Mouse (Mus musculus): Measurements from ENCODE around the gene Fut11. TPM values are rescaled to one million over a fixed set of nuclear protein-coding genes. Genes with fewer than 3 reads are reported as not detected.
"Not testable (repeated sequence)": the region's sequence is repeated elsewhere in the genome, so short reads cannot be mapped to it uniquely, and the experiment has no call there.

Fut11 gene
- polyA plus RNA-seq, 2 experiments: 3.3 to 4.3 TPM

DNA sequence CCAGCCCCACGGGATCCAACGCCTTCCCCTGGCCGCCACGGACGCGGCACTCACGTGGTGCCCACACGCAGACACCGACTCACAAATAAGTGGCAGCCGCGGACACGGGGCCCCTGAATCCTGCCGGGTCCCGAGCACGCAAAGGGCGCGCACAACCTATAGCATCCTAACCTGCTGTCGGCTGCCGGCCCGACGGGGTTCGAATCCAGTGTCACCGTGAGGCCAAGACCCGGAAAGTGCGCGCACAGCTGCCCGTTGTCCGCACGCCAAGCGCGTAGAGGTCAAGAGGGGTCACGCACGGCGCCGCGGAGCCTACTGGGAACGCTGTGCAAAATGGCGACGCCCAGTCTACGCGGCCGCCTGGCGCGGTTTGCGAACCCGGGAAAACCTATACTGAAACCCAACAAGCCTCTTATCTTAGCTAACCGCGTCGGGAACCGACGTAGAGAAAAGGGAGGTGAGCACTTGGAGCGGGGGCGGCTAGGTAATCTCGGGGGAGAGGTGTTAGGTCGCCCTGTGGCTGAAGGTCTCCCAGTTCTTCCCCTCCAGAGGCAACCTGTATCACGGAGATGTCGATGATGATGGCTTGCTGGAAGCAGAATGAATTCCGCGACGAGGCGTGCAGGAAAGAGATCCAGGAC lies 8.1 kb downstream of the Fut11 start, which contains the start of gene Chchd1:
Gene Chchd1 (plus strand): TSS at position 266 of the 641 bp plus-strand sequence.
- ATAC-seq (ENCODE audit: insufficient read depth): peak; percentile 79
- H3K4me2 ChIP-seq (ENCODE audit: low read depth): peak within 1 kb of the TSS; percentile 81
- no peak for TF ChIP-seq CTCF (IDR thresholded peaks at IDR 0.05; ENCODE audit: low read depth)
- TF ChIP-seq EP300 (IDR thresholded peaks at IDR 0.05; ENCODE audit: low read depth): no peak
- under 1% methylated on average over 61 of the region's 61 CpGs for WGBS (ENCODE audit: insufficient replicate concordance)
- H3K4me1 ChIP-seq (replicated peaks; ENCODE audit: control insufficient read depth in 2 of 2, insufficient read depth in 2 of 2, low read length in 1 of 2): peaks cover 18 to 21% of the 10 kb centered on the region in 2 experiments
- peaks cover 9% of the 10 kb centered on the region for H3K36me3 ChIP-seq (replicated peaks; ENCODE audit: control insufficient read depth, insufficient read depth, low read depth)
- H3K9ac ChIP-seq (replicated peaks): peak within 1 kb of the TSS; percentile 78
- no peaks in the 10 kb centered on the region for H3K27me3 ChIP-seq (ENCODE audit: control insufficient read depth, insufficient read depth, low read length)
- peak within 1 kb of the TSS; percentile 86 for H3K27ac ChIP-seq
- peak; percentile 71 to 73 (median 72) for DNase-seq (ENCODE audit: low read depth in 3 of 3, low spot score in 3 of 3)
- no peaks in the 10 kb centered on the region for H3K9me3 ChIP-seq (ENCODE audit: control insufficient read depth, low read length)
- peak within 1 kb of the TSS; percentile 88 to 90 for H3K4me3 ChIP-seq (ENCODE audit: insufficient read depth in 1 of 2, low read depth in 2 of 2, low read length in 2 of 2)

DNA sequence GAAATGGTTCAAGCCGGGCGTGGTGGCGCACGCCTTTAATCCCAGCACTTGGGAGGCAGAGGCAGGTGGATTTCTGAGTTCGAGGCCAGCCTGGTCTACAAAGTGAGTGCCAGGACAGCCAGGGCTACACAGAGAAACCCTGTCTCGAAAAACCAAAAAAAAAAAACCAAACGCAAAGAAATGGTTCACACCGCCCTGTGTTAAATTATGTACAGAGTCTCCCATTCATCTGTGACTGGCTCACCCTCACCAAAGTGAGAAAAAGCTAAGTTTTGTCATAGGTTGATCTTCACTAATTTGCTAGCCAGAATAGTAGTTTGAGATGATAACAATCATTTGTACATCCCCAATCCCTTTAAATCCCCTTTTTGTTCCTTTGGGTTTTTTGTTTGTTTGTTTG lies 8.7 kb downstream of the Fut11 start:
- Histone ChIP-seq H3K27ac (peak overlapping the region; percentile 86), H3K4me2 (ENCODE audit: low read depth) (peak overlapping the region; percentile 81), H3K4me1 (replicated peaks; ENCODE audit: control insufficient read depth in 2 of 2, insufficient read depth in 2 of 2, low read length in 1 of 2) (peaks cover 20% of the 10 kb centered on the region in 2 experiments), H3K9ac (replicated peaks) (peak overlapping the region; percentile 78), H3K4me3 (ENCODE audit: insufficient read depth in 1 of 2, low read depth in 2 of 2, low read length in 2 of 2) (peak overlapping the region; percentile 88 to 90)
- 6% methylated on average over 8 of the region's 8 CpGs for WGBS (ENCODE audit: insufficient replicate concordance)
- H3K27me3 ChIP-seq (ENCODE audit: control insufficient read depth, insufficient read depth, low read length); H3K9me3 ChIP-seq (ENCODE audit: control insufficient read depth, low read length); ATAC-seq (ENCODE audit: insufficient read depth); H3K36me3 ChIP-seq (replicated peaks; ENCODE audit: control insufficient read depth, insufficient read depth, low read depth); DNase-seq (ENCODE audit: low read depth in 3 of 3, low spot score in 3 of 3): not testable (repeated sequence)

DNA sequence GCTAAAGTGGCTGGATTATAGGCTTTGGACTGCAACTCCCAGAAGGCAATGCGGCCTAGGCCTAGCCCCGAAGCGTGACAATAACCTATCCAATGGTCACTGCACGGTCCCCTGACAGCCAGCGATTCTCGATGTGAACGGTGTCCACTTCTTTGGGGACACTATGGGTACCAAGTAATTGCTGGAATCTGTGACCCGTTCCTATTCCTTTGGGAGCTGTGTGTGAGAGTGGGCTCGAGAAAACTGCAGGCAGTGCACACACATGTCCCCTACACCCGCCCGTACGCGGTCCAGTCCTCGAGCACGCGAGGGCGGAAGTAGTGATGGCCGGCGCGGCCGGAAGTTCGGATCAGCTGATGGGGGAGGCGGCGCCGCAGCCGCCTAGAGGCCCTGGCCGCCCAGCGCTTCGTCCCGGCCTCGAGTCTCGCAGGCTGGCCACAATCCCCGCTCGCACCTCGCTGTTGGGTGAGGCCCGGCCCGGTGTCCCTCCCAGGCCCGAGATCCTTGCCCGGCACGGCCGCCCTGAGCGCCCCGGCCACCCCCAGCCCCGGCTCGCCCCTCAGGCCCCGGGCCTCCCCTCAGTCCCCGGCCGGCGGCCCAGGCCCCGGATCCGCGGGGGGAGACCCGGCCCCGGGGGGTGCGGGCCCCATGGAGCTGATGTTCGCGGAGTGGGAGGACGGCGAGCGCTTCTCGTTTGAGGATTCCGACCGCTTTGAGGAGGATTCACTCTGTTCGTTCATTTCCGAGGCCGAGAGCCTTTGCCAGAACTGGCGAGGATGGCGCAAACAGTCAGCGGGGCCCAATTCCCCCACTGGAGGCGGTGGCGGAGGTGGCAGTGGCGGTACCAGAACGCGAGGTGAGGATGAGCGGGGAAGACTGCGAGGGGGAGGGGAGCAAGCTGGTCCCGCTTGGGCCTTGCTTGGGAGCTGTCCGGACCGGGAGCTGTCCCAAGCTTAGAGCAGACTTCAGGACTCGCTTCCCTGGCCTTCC lies 12.7 kb downstream of the Fut11 start, which contains the start of gene Zswim8:
Gene Zswim8 (plus strand): TSS at position 352 of the 990 bp plus-strand sequence.
- DNase-seq (ENCODE audit: low read depth in 3 of 3, low spot score in 3 of 3): peak; percentile 62 to 73 (median 68)
- peak within 1 kb of the TSS; percentile 99 for H3K4me2 ChIP-seq (ENCODE audit: low read depth)
- H3K9me3 ChIP-seq (ENCODE audit: control insufficient read depth, low read length): no peaks in the 10 kb centered on the region
- H3K27ac ChIP-seq: peak within 1 kb of the TSS; percentile 70
- peak within 1 kb of the TSS; percentile 96 for H3K9ac ChIP-seq (replicated peaks)
- H3K4me3 ChIP-seq (ENCODE audit: insufficient read depth in 1 of 2, low read depth in 2 of 2, low read length in 2 of 2): peak within 1 kb of the TSS; percentile 75 to 98
- H3K27me3 ChIP-seq (ENCODE audit: control insufficient read depth, insufficient read depth, low read length): no peaks in the 10 kb centered on the region
- H3K36me3 ChIP-seq (replicated peaks; ENCODE audit: control insufficient read depth, insufficient read depth, low read depth): no peaks in the 10 kb centered on the region; the same call in 1 of the 2 replicates
- peak; percentile 86 for ATAC-seq (ENCODE audit: insufficient read depth)
- H3K4me1 ChIP-seq (replicated peaks; ENCODE audit: control insufficient read depth in 2 of 2, insufficient read depth in 2 of 2, low read length in 1 of 2): peaks cover 12 to 14% of the 10 kb centered on the region in 2 experiments
- WGBS (ENCODE audit: insufficient replicate concordance): under 1% methylated on average over 77 of the region's 80 CpGs
- TF ChIP-seq CTCF (IDR thresholded peaks at IDR 0.05; ENCODE audit: low read depth) (peak; percentile 41), EP300 (IDR thresholded peaks at IDR 0.05; ENCODE audit: low read depth) (no peak)

DNA sequence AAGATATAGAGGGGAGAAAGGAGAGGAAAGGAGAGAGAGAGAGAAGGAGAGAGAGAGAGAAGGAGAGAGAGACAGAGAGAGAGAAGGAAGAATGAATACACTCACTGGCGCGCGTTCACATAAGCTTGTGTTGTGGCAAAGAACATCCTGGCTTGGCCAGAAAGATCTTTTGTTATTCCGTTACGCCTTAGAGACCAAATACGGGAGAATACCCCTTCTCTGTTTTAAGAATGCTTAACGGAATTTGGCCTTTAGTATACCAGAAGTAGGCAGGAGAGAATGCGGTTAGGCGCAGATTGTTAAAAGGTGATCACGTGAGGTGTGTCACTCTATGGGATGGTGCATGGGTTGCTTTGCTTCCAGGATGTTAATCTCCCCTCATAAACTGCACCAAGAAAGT lies 13.5 kb downstream of the Fut11 start:
- Histone ChIP-seq H3K27me3 (ENCODE audit: control insufficient read depth, insufficient read depth, low read length) (no peaks in the 10 kb centered on the region), H3K4me2 (ENCODE audit: low read depth) (peak overlapping the region; percentile 99), H3K4me3 (ENCODE audit: insufficient read depth in 1 of 2, low read depth in 2 of 2, low read length in 2 of 2) (peak overlapping the region; percentile 75 to 98), H3K9me3 (ENCODE audit: control insufficient read depth, low read length) (no peaks in the 10 kb centered on the region), H3K9ac (replicated peaks) (peak overlapping the region; percentile 96), H3K27ac (no peak overlapping the region), H3K4me1 (replicated peaks; ENCODE audit: control insufficient read depth in 2 of 2, insufficient read depth in 2 of 2, low read length in 1 of 2) (peaks cover 12 to 14% of the 10 kb centered on the region in 2 experiments), H3K36me3 (replicated peaks; ENCODE audit: control insufficient read depth, insufficient read depth, low read depth) (no peaks in the 10 kb centered on the region; the same call in 1 of the 2 replicates)
- TF ChIP-seq EP300 (IDR thresholded peaks at IDR 0.05; ENCODE audit: low read depth): no peak
- TF ChIP-seq CTCF (IDR thresholded peaks at IDR 0.05; ENCODE audit: low read depth): no peak
- ATAC-seq (ENCODE audit: insufficient read depth) (no peak), DNase-seq (ENCODE audit: low read depth in 3 of 3, low spot score in 3 of 3) (no peak)
- 22% methylated on average over 10 of the region's 10 CpGs for WGBS (ENCODE audit: insufficient replicate concordance)

All from liver, embryonic 14.5 days (tissue).